Mouse (Mus musculus): ENCODE results near the gene Rufy3.

GRCm38 (mm10) chr5:88627545-88627944 lies 62.7 kb downstream of the Rufy3 start:
- TF ChIP-seq POLR2A (IDR thresholded peaks at IDR 0.05; ENCODE audit: low read depth, low read length) (no peak), CTCF (IDR thresholded peaks at IDR 0.05; ENCODE audit: extremely low read depth, insufficient read length, insufficient replicate concordance, low read depth, low read length) (no peak)
